Mouse (Mus musculus): ENCODE results near the gene Saxo1. TPM values are rescaled to one million over a fixed set of nuclear protein-coding genes. Genes with fewer than 3 reads are reported as not detected.
A peak's percentile ranks its signal among the peaks of the same experiment; 100 is the strongest.

Saxo1 gene
- polyA plus RNA-seq, 1 experiment from 2014 or later: not detected

GRCm38 (mm10) chr4:86480891-86481290 is 77.2 kb downstream of the Saxo1 start:
- Histone ChIP-seq H3K9me3 (no peaks in the 10 kb centered on the region), H3K4me3 (no peak overlapping the region), H3K4me1 (replicated peaks) (no peaks in the 10 kb centered on the region), H3K4me2 (no peak overlapping the region), H3K36me3 (no peaks in the 10 kb centered on the region), H3K27ac (replicated peaks) (no peak overlapping the region), H3K9ac (no peak overlapping the region), H3K27me3 (no peaks in the 10 kb centered on the region)
- 83% methylated on average over 3 of the region's 3 CpGs for WGBS
- ATAC-seq (ENCODE audit: low read depth): no peak

- no peaks in the 10 kb centered on the region for H3K27me3 ChIP-seq
- H3K4me2 ChIP-seq: no peak overlapping the region
- no peaks in the 10 kb centered on the region for H3K4me1 ChIP-seq (replicated peaks)
- H3K4me3 ChIP-seq: no peak overlapping the region
- no peak overlapping the region for H3K9ac ChIP-seq
- no peaks in the 10 kb centered on the region for H3K36me3 ChIP-seq
- H3K27ac ChIP-seq (replicated peaks): no peak overlapping the region
- 88% methylated on average over 5 of the region's 5 CpGs for WGBS
- H3K9me3 ChIP-seq: no peaks in the 10 kb centered on the region
- no peak for ATAC-seq (ENCODE audit: low read depth)
These were observed 93.3 kb downstream of the Saxo1 start for GRCm38 (mm10) chr4:86464808-86465207.

GRCm38 (mm10) chr4:86450468-86450867 is 107.7 kb downstream of the Saxo1 start:
- no peak overlapping the region for H3K4me2 ChIP-seq
- 88% methylated on average over 3 of the region's 3 CpGs for WGBS
- no peak overlapping the region for H3K9ac ChIP-seq
- no peak for ATAC-seq (ENCODE audit: low read depth)
- no peaks in the 10 kb centered on the region for H3K9me3 ChIP-seq
- no peaks in the 10 kb centered on the region for H3K4me1 ChIP-seq (replicated peaks)
- H3K4me3 ChIP-seq: no peak overlapping the region
- no peak overlapping the region for H3K27ac ChIP-seq (replicated peaks)
- no peaks in the 10 kb centered on the region for H3K27me3 ChIP-seq
- no peaks in the 10 kb centered on the region for H3K36me3 ChIP-seq

- 93% methylated on average over 3 of the region's 3 CpGs for WGBS
- no peak for ATAC-seq (ENCODE audit: low read depth)
- no peak overlapping the region for H3K27ac ChIP-seq (replicated peaks)
- H3K4me1 ChIP-seq (replicated peaks): no peaks in the 10 kb centered on the region; the same call in 1 of the 2 replicates
- H3K9me3 ChIP-seq: no peaks in the 10 kb centered on the region
- no peaks in the 10 kb centered on the region for H3K36me3 ChIP-seq
- H3K9ac ChIP-seq: no peak overlapping the region
- no peaks in the 10 kb centered on the region for H3K27me3 ChIP-seq
- H3K4me3 ChIP-seq: no peak overlapping the region
- H3K4me2 ChIP-seq: no peak overlapping the region
These were observed 121.8 kb downstream of the Saxo1 start for GRCm38 (mm10) chr4:86436336-86436735.

GRCm38 (mm10) chr4:86435631-86436030 is 122.5 kb downstream of the Saxo1 start:
- ATAC-seq (ENCODE audit: low read depth): no peak
- no peak overlapping the region for H3K4me2 ChIP-seq

GRCm38 (mm10) chr4:86428091-86428745 is 129.9 kb downstream of the Saxo1 start:
- ATAC-seq (ENCODE audit: low read depth): no peak
- Histone ChIP-seq H3K36me3 (peaks cover 17% of the 10 kb centered on the region), H3K4me2 (no peak overlapping the region), H3K9me3 (no peaks in the 10 kb centered on the region), H3K4me1 (replicated peaks) (peaks cover 4% of the 10 kb centered on the region; the same call in 1 of the 2 replicates), H3K27ac (replicated peaks) (no peak overlapping the region), H3K27me3 (no peaks in the 10 kb centered on the region), H3K4me3 (no peak overlapping the region), H3K9ac (no peak overlapping the region)
- 91% methylated on average over 6 of the region's 6 CpGs for WGBS

More at GRCm38 (mm10) chr4:86435631-86436030, 122.5 kb downstream of the Saxo1 start:
- no peaks in the 10 kb centered on the region; the same call in 1 of the 2 replicates for H3K4me1 ChIP-seq (replicated peaks)
- no peak overlapping the region for H3K27ac ChIP-seq (replicated peaks)
- H3K9ac ChIP-seq: no peak overlapping the region
- H3K9me3 ChIP-seq: no peaks in the 10 kb centered on the region
- H3K27me3 ChIP-seq: no peaks in the 10 kb centered on the region
- no peaks in the 10 kb centered on the region for H3K36me3 ChIP-seq
- H3K4me3 ChIP-seq: no peak overlapping the region
- 92% methylated on average over 3 of the region's 3 CpGs for WGBS

GRCm38 (mm10) chr4:86427312-86427711 is 130.8 kb downstream of the Saxo1 start:
- no peak overlapping the region for H3K9ac ChIP-seq
- no peak overlapping the region for H3K4me3 ChIP-seq
- no peaks in the 10 kb centered on the region for H3K27me3 ChIP-seq
- no peak overlapping the region for H3K4me2 ChIP-seq
- no peak for ATAC-seq (ENCODE audit: low read depth)
- WGBS: 81% methylated on average over 5 of the region's 5 CpGs
- H3K4me1 ChIP-seq (replicated peaks): peaks cover 4% of the 10 kb centered on the region; the same call in 1 of the 2 replicates
- peaks cover 18% of the 10 kb centered on the region for H3K36me3 ChIP-seq
- H3K9me3 ChIP-seq: no peaks in the 10 kb centered on the region
- H3K27ac ChIP-seq (replicated peaks): no peak overlapping the region

GRCm38 (mm10) chr4:86426549-86426948 is 131.6 kb downstream of the Saxo1 start:
- 51% methylated on average over 11 of the region's 11 CpGs for WGBS
- peaks cover 18% of the 10 kb centered on the region for H3K36me3 ChIP-seq
- no peak for ATAC-seq (ENCODE audit: low read depth)

GRCm38 (mm10) chr4:86425581-86425980 is 132.5 kb downstream of the Saxo1 start:
- Histone ChIP-seq H3K36me3 (peaks cover 18% of the 10 kb centered on the region), H3K27me3 (no peaks in the 10 kb centered on the region), H3K4me3 (no peak overlapping the region), H3K4me2 (no peak overlapping the region), H3K4me1 (replicated peaks) (peaks cover 4% of the 10 kb centered on the region; the same call in 1 of the 2 replicates), H3K27ac (replicated peaks) (no peak overlapping the region), H3K9ac (no peak overlapping the region), H3K9me3 (no peaks in the 10 kb centered on the region)
- 0 out of 2 replicates have a peak, but pooled peaks have one; percentile 27 for ATAC-seq (ENCODE audit: low read depth)
- 78% methylated on average over 7 of the region's 7 CpGs for WGBS

More at GRCm38 (mm10) chr4:86426549-86426948, 131.6 kb downstream of the Saxo1 start:
- Histone ChIP-seq H3K4me2 (no peak overlapping the region), H3K4me3 (no peak overlapping the region), H3K9me3 (no peaks in the 10 kb centered on the region), H3K9ac (no peak overlapping the region), H3K4me1 (replicated peaks) (peaks cover 4% of the 10 kb centered on the region; the same call in 1 of the 2 replicates), H3K27ac (replicated peaks) (no peak overlapping the region), H3K27me3 (no peaks in the 10 kb centered on the region)

GRCm38 (mm10) chr4:86422586-86422985 is 135.5 kb downstream of the Saxo1 start:
- no peaks in the 10 kb centered on the region for H3K27me3 ChIP-seq
- WGBS: 51% methylated on average over 6 of the region's 6 CpGs
- H3K27ac ChIP-seq (replicated peaks): no peak overlapping the region
- H3K4me3 ChIP-seq: no peak overlapping the region
- peaks cover 4% of the 10 kb centered on the region; the same call in 1 of the 2 replicates for H3K4me1 ChIP-seq (replicated peaks)
- no peak for ATAC-seq (ENCODE audit: low read depth)
- H3K4me2 ChIP-seq: no peak overlapping the region
- peaks cover 11% of the 10 kb centered on the region for H3K36me3 ChIP-seq
- H3K9ac ChIP-seq: no peak overlapping the region
- no peaks in the 10 kb centered on the region for H3K9me3 ChIP-seq

- peaks cover 21% of the 10 kb centered on the region for H3K4me1 ChIP-seq (replicated peaks)
- WGBS: 62% methylated on average over 15 of the region's 15 CpGs
- H3K4me3 ChIP-seq: no peak overlapping the region
- 0 out of 2 replicates have a peak, but pooled peaks have one; percentile 50 for ATAC-seq (ENCODE audit: low read depth)
- H3K27ac ChIP-seq (replicated peaks): no peak overlapping the region
- no peak overlapping the region for H3K4me2 ChIP-seq
- no peaks in the 10 kb centered on the region for H3K27me3 ChIP-seq
- no peaks in the 10 kb centered on the region for H3K9me3 ChIP-seq
- no peak overlapping the region for H3K9ac ChIP-seq
- 0 out of 2 replicates have a peak, but pooled peaks cover 6% of the 10 kb centered on the region for H3K36me3 ChIP-seq
These were observed 141.6 kb downstream of the Saxo1 start for GRCm38 (mm10) chr4:86416401-86417025.

GRCm38 (mm10) chr4:86413388-86413787 is 144.7 kb downstream of the Saxo1 start:
- H3K36me3 ChIP-seq: 0 out of 2 replicates have a peak, but pooled peaks cover 6% of the 10 kb centered on the region
- no peak overlapping the region for H3K4me3 ChIP-seq
- H3K9me3 ChIP-seq: no peaks in the 10 kb centered on the region
- peak; percentile 69; the same call in 1 of the 2 replicates for ATAC-seq (ENCODE audit: low read depth)
- no peak overlapping the region for H3K9ac ChIP-seq
- 0 out of 2 replicates have a peak overlapping the region, but pooled peaks have one; percentile 9 for H3K27ac ChIP-seq (replicated peaks)
- peaks cover 21% of the 10 kb centered on the region for H3K4me1 ChIP-seq (replicated peaks)
- H3K4me2 ChIP-seq: no peak overlapping the region
- no peaks in the 10 kb centered on the region for H3K27me3 ChIP-seq
- WGBS: 15% methylated on average over 3 of the region's 3 CpGs
